Mouse (Mus musculus): ENCODE data around the gene Crtc3.

The Crtc3 gene

GRCm38 (mm10) chr7:80638460-80638859 lies 50.2 kb downstream of the Crtc3 start:
- no peak for DNase-seq

GRCm38 (mm10) chr7:80636953-80637800 lies 51.5 kb downstream of the Crtc3 start:
- DNase-seq: no peak

GRCm38 (mm10) chr7:80636288-80636952 lies 52.3 kb downstream of the Crtc3 start:
- DNase-seq: no peak

- DNase-seq: no peak
Observed at GRCm38 (mm10) chr7:80635866-80636265, 52.8 kb downstream of the Crtc3 start.

GRCm38 (mm10) chr7:80634741-80635140 lies 53.9 kb downstream of the Crtc3 start:
- no peak for DNase-seq

GRCm38 (mm10) chr7:80633635-80634034 lies 55.0 kb downstream of the Crtc3 start:
- no peak for DNase-seq

- DNase-seq: no peak
Observed at GRCm38 (mm10) chr7:80631993-80632392, 56.7 kb downstream of the Crtc3 start.

GRCm38 (mm10) chr7:80631405-80631804 lies 57.3 kb downstream of the Crtc3 start:
- DNase-seq: no peak

- DNase-seq: no peak
Observed at GRCm38 (mm10) chr7:80629369-80629768, 59.3 kb downstream of the Crtc3 start.

GRCm38 (mm10) chr7:80628708-80629183 lies 59.9 kb downstream of the Crtc3 start:
- peak; percentile 59 for DNase-seq

- no peak for DNase-seq
Observed at GRCm38 (mm10) chr7:80626943-80627342, 61.7 kb downstream of the Crtc3 start.

GRCm38 (mm10) chr7:80625841-80626240 lies 62.8 kb downstream of the Crtc3 start:
- DNase-seq: no peak

- DNase-seq: no peak
Observed at GRCm38 (mm10) chr7:80623276-80623675, 65.4 kb downstream of the Crtc3 start.

- DNase-seq: no peak
Observed at GRCm38 (mm10) chr7:80616096-80616495, 72.6 kb downstream of the Crtc3 start.

- no peak for DNase-seq
Observed at GRCm38 (mm10) chr7:80614042-80614441, 74.6 kb downstream of the Crtc3 start.

- DNase-seq: no peak
Observed at GRCm38 (mm10) chr7:80612191-80612787, 76.4 kb downstream of the Crtc3 start.

- no peak for DNase-seq
Observed at GRCm38 (mm10) chr7:80611646-80612045, 77.0 kb downstream of the Crtc3 start.

- no peak for DNase-seq
Observed at GRCm38 (mm10) chr7:80607503-80607902, 81.2 kb downstream of the Crtc3 start.

GRCm38 (mm10) chr7:80606435-80606834 lies 82.2 kb downstream of the Crtc3 start:
- DNase-seq: no peak

- DNase-seq: no peak
Observed at GRCm38 (mm10) chr7:80605557-80605930, 83.1 kb downstream of the Crtc3 start.

- no peak for DNase-seq
Observed at GRCm38 (mm10) chr7:80604908-80605556, 83.6 kb downstream of the Crtc3 start.

- no peak for DNase-seq
Observed at GRCm38 (mm10) chr7:80602574-80602973, 86.1 kb downstream of the Crtc3 start.

- DNase-seq: no peak
Observed at GRCm38 (mm10) chr7:80598436-80598985, 90.2 kb downstream of the Crtc3 start.

Data from right cerebral cortex, postnatal 14 days (tissue).